In genomic region chr3:149180129-149180528, GRCm38 (mm10) we compare ENCODE assay signal across 16 mouse cellular contexts.
DNase-seq lines count a peak whose midpoint lies in the region; ATAC-seq and TF ChIP-seq lines count a peak whose summit lies in the region.
"Had no signal": no experiment of that assay in that cellular context is flagged by ENCODE, and none has a peak within 500 bp of the region (broad histone marks: within the 10 kb centered on the region; RNA-seq: fewer than 3 reads in every experiment).

No protein-coding gene starts in this region.

- no peak for TF ChIP-seq CTCF in forebrain, postnatal 0 days (IDR thresholded peaks at IDR 0.05; ENCODE audit: low read depth)

- 6% methylated on average over 8 of the region's 8 CpGs for WGBS in forebrain, embryonic 13.5 days
- WGBS in forebrain, postnatal 0 days, result 17% methylated on average over 8 of the region's 8 CpGs
- WGBS in limb, embryonic 12.5 days, result 15% methylated on average over 8 of the region's 8 CpGs
- WGBS in limb, embryonic 10.5 days, result 13% methylated on average over 8 of the region's 8 CpGs
- WGBS in intestine, embryonic 14.5 days, result 25% methylated on average over 8 of the region's 8 CpGs

- H3K27me3 ChIP-seq in forebrain, embryonic 13.5 days, result peaks cover 3% of the 10 kb centered on the region; the same call in 1 of the 2 replicates
- H3K27me3 ChIP-seq in forebrain, postnatal 0 days (ENCODE audit: insufficient read depth, low read length), result 0 out of 2 replicates have a peak, but pooled peaks cover 4% of the 10 kb centered on the region
- H3K27me3 ChIP-seq in limb, embryonic 12.5 days, result no peaks in the 10 kb centered on the region
- H3K27me3 ChIP-seq in limb, embryonic 10.5 days (ENCODE audit: low read depth, poor library complexity, severe bottlenecking), result no peaks in the 10 kb centered on the region
- H3K27me3 ChIP-seq in intestine, embryonic 14.5 days (replicated peaks; ENCODE audit: control insufficient read depth, insufficient read depth, low read length), result no peaks in the 10 kb centered on the region
- H3K27me3 ChIP-seq: limb, embryonic 15.5 days had no signal

- H3K36me3 ChIP-seq in forebrain, embryonic 13.5 days (ENCODE audit: poor library complexity, severe bottlenecking), result no peaks in the 10 kb centered on the region
- no peaks in the 10 kb centered on the region for H3K36me3 ChIP-seq in forebrain, postnatal 0 days (ENCODE audit: insufficient read depth)
- H3K36me3 ChIP-seq in limb, embryonic 12.5 days, result no peaks in the 10 kb centered on the region
- H3K36me3 ChIP-seq in limb, embryonic 10.5 days, result no peaks in the 10 kb centered on the region
- H3K36me3 ChIP-seq in intestine, embryonic 14.5 days (ENCODE audit: control insufficient read depth, insufficient read depth, low read length), result no peaks in the 10 kb centered on the region
- H3K36me3 ChIP-seq: hindbrain, embryonic 10.5 days; limb, embryonic 15.5 days; midbrain, embryonic 10.5 days had no signal

- no peak overlapping the region for H3K9ac ChIP-seq in forebrain, embryonic 13.5 days
- H3K9ac ChIP-seq in forebrain, postnatal 0 days, result no peak overlapping the region
- H3K9ac ChIP-seq in limb, embryonic 12.5 days (replicated peaks), result no peak overlapping the region
- no peak overlapping the region for H3K9ac ChIP-seq in intestine, embryonic 14.5 days (ENCODE audit: low read length)
- H3K9ac ChIP-seq: limb, embryonic 15.5 days had no signal

- H3K4me3 ChIP-seq in forebrain, embryonic 13.5 days, result no peak overlapping the region
- no peak overlapping the region for H3K4me3 ChIP-seq in forebrain, postnatal 0 days (ENCODE audit: low read depth, low read length)
- no peak overlapping the region for H3K4me3 ChIP-seq in limb, embryonic 12.5 days (replicated peaks)
- no peak overlapping the region for H3K4me3 ChIP-seq in limb, embryonic 10.5 days
- no peak overlapping the region for H3K4me3 ChIP-seq in intestine, embryonic 14.5 days (ENCODE audit: low read depth, low read length)
- H3K4me3 ChIP-seq: heart, adult 2 months; hindbrain, embryonic 10.5 days; limb, embryonic 15.5 days; midbrain, embryonic 10.5 days had no signal

- ATAC-seq in forebrain, embryonic 13.5 days, result no peak
- ATAC-seq in forebrain, postnatal 0 days, result no peak
- no peak for ATAC-seq in limb, embryonic 12.5 days (ENCODE audit: insufficient number of reproducible peaks, insufficient read depth, low FRiP score, low TSS enrichment, low read depth)
- ATAC-seq in intestine, embryonic 14.5 days (replicated peaks; ENCODE audit: low FRiP score, low TSS enrichment, low read depth), result no peak
- ATAC-seq: inflammation-experienced regulatory T-cells, adult 6 months had no signal

- no peak overlapping the region for H3K27ac ChIP-seq in forebrain, embryonic 13.5 days
- no peak overlapping the region for H3K27ac ChIP-seq in forebrain, postnatal 0 days (ENCODE audit: low read depth, low read length)
- no peak overlapping the region for H3K27ac ChIP-seq in limb, embryonic 12.5 days
- no peak overlapping the region for H3K27ac ChIP-seq in limb, embryonic 10.5 days
- H3K27ac ChIP-seq in intestine, embryonic 14.5 days (ENCODE audit: low read depth), result peak overlapping the region; percentile 61; the same call in 1 of the 2 replicates
- H3K27ac ChIP-seq: heart, adult 2 months; hindbrain, embryonic 10.5 days; limb, embryonic 15.5 days; midbrain, embryonic 10.5 days had no signal

- H3K4me1 ChIP-seq in forebrain, embryonic 13.5 days, result peaks cover 12% of the 10 kb centered on the region
- peaks cover 2% of the 10 kb centered on the region; the same call in 1 of the 2 replicates for H3K4me1 ChIP-seq in forebrain, postnatal 0 days (ENCODE audit: insufficient read depth)
- peaks cover 10% of the 10 kb centered on the region for H3K4me1 ChIP-seq in limb, embryonic 12.5 days (replicated peaks)
- peaks cover 46% of the 10 kb centered on the region for H3K4me1 ChIP-seq in limb, embryonic 10.5 days
- peaks cover 17% of the 10 kb centered on the region for H3K4me1 ChIP-seq in intestine, embryonic 14.5 days (replicated peaks; ENCODE audit: control insufficient read depth, insufficient read depth, low read length)

- H3K9me3 ChIP-seq in forebrain, embryonic 13.5 days (replicated peaks), result no peaks in the 10 kb centered on the region
- no peaks in the 10 kb centered on the region for H3K9me3 ChIP-seq in forebrain, postnatal 0 days (ENCODE audit: low read length)
- H3K9me3 ChIP-seq in limb, embryonic 12.5 days, result no peaks in the 10 kb centered on the region
- no peaks in the 10 kb centered on the region for H3K9me3 ChIP-seq in limb, embryonic 10.5 days (replicated peaks)
- no peaks in the 10 kb centered on the region for H3K9me3 ChIP-seq in intestine, embryonic 14.5 days (ENCODE audit: control insufficient read depth, low read length)
- H3K9me3 ChIP-seq: hindbrain, embryonic 10.5 days; limb, embryonic 15.5 days; midbrain, embryonic 10.5 days had no signal

- no peak for DNase-seq in forebrain, postnatal 0 days
- no peak for DNase-seq in limb, embryonic 10.5 days (ENCODE audit: low spot score)
- DNase-seq in intestine, embryonic 14.5 days (ENCODE audit: low spot score), result no peak
- DNase-seq in kidney, postnatal 4 days, result peak; percentile 26 to 39
- DNase-seq in layer of hippocampus, adult 8-10 months (ENCODE audit: low spot score in 2 of 2), result no peak
- DNase-seq in MN1 (ENCODE audit: low spot score), result no peak
- DNase-seq: cerebellum, postnatal 14 days; heart, adult 2 months; lung, postnatal 14 days; thymus, adult 18-20 months had no signal

- peak overlapping the region; percentile 33; the same call in 1 of the 2 replicates for H3K4me2 ChIP-seq in forebrain, embryonic 13.5 days
- H3K4me2 ChIP-seq in forebrain, postnatal 0 days (ENCODE audit: low read depth), result no peak overlapping the region
- 0 out of 2 replicates have a peak overlapping the region, but pooled peaks have one; percentile 28 for H3K4me2 ChIP-seq in limb, embryonic 12.5 days
- peak overlapping the region; percentile 28 for H3K4me2 ChIP-seq in intestine, embryonic 14.5 days (ENCODE audit: low read length)
- H3K4me2 ChIP-seq: limb, embryonic 15.5 days had no signal

Comparison
In these comparisons a context has a peak if more than half of its experiments do, and no peak if none do; other contexts are left out.
1. DNase-seq: peak in kidney, postnatal 4 days (2 of 2); none in forebrain, postnatal 0 days (single experiment), limb, embryonic 10.5 days (single experiment), intestine, embryonic 14.5 days (single experiment), layer of hippocampus, adult 8-10 months (0 of 2) and MN1 (single experiment).